Mouse (Mus musculus) brain, embryonic 18.5 days (tissue): ENCODE measurements around the gene Slfn1.
"Not testable (repeated sequence)": the region's sequence is repeated elsewhere in the genome, so short reads cannot be mapped to it uniquely, and the experiment has no call there.

Experiments used
- DNase-seq: peaks from one replicate; pipeline ENCODE4 v3.0.0-alpha.2; 2012; ENCODE audit warnings: low read depth, low spot score

The Slfn1 gene

GRCm38 (mm10) chr11:83116597-83117227, at the start of gene Slfn1:
Gene Slfn1, plus strand, starts transcription at chr11:83116849.
- no peak for DNase-seq

- no peak for DNase-seq
These were observed 48.5 kb upstream of the Slfn1 start for GRCm38 (mm10) chr11:83067982-83068694.

- DNase-seq: no peak
These were observed 46.2 kb upstream of the Slfn1 start for GRCm38 (mm10) chr11:83070321-83070970.

GRCm38 (mm10) chr11:83077714-83078422, 38.8 kb upstream of the Slfn1 start:
- no peak for DNase-seq

- DNase-seq: no peak
These were observed 38.1 kb upstream of the Slfn1 start for GRCm38 (mm10) chr11:83078423-83079140.

GRCm38 (mm10) chr11:83079487-83080199, 37.0 kb upstream of the Slfn1 start:
- no peak for DNase-seq

GRCm38 (mm10) chr11:83082741-83083473, 33.7 kb upstream of the Slfn1 start:
- no peak for DNase-seq

GRCm38 (mm10) chr11:83084161-83084560, 32.5 kb upstream of the Slfn1 start:
- no peak for DNase-seq

GRCm38 (mm10) chr11:83084761-83085160, 31.9 kb upstream of the Slfn1 start:
- DNase-seq: no peak

GRCm38 (mm10) chr11:83115138-83115537, 1.5 kb upstream of the Slfn1 start:
- DNase-seq: no peak

GRCm38 (mm10) chr11:83118056-83118455, 1.4 kb downstream of the Slfn1 start:
- no peak for DNase-seq

- DNase-seq: no peak
These were observed 4.6 kb downstream of the Slfn1 start for GRCm38 (mm10) chr11:83121131-83121685.

- DNase-seq: no peak
These were observed 6.5 kb downstream of the Slfn1 start for GRCm38 (mm10) chr11:83123198-83123597.

- no peak for DNase-seq
These were observed 8.3 kb downstream of the Slfn1 start for GRCm38 (mm10) chr11:83124906-83125305.

GRCm38 (mm10) chr11:83125633-83126032, 9.0 kb downstream of the Slfn1 start:
- not testable (repeated sequence) for DNase-seq

GRCm38 (mm10) chr11:83137253-83137652, 20.6 kb downstream of the Slfn1 start:
- DNase-seq: not testable (repeated sequence)

GRCm38 (mm10) chr11:83148939-83149338, 32.3 kb downstream of the Slfn1 start:
- DNase-seq: not testable (repeated sequence)
